Mouse (Mus musculus): ENCODE results near the gene Aebp1. TPM values are rescaled to one million over a fixed set of nuclear protein-coding genes. Genes with fewer than 3 reads are reported as not detected.

Aebp1 gene
- polyA plus RNA-seq, 1 experiment from 2014 or later, result 30.7 TPM

GRCm38 (mm10) chr11:5916178-5916548, 54.4 kb downstream of the Aebp1 start:
- WGBS, result 67% methylated on average over 8 of the region's 8 CpGs
- H3K4me2 ChIP-seq (replicated peaks; ENCODE audit: low read depth, low read length), result no peak overlapping the region
- no peaks in the 10 kb centered on the region for H3K36me3 ChIP-seq (ENCODE audit: control insufficient read depth, insufficient read depth, low read length)
- H3K4me3 ChIP-seq (ENCODE audit: low read length), result no peak overlapping the region
- no peaks in the 10 kb centered on the region for H3K4me1 ChIP-seq (ENCODE audit: control insufficient read depth, insufficient read depth, low read length)
- no peaks in the 10 kb centered on the region for H3K9me3 ChIP-seq (ENCODE audit: control insufficient read depth, low read length)
- H3K27ac ChIP-seq (ENCODE audit: low read depth, low read length), result no peak overlapping the region
- ATAC-seq (ENCODE audit: low FRiP score, low TSS enrichment), result no peak
- no peak overlapping the region for H3K9ac ChIP-seq (ENCODE audit: low read depth, low read length)
- H3K27me3 ChIP-seq (ENCODE audit: control insufficient read depth, insufficient read depth, low read length), result no peaks in the 10 kb centered on the region

DNA sequence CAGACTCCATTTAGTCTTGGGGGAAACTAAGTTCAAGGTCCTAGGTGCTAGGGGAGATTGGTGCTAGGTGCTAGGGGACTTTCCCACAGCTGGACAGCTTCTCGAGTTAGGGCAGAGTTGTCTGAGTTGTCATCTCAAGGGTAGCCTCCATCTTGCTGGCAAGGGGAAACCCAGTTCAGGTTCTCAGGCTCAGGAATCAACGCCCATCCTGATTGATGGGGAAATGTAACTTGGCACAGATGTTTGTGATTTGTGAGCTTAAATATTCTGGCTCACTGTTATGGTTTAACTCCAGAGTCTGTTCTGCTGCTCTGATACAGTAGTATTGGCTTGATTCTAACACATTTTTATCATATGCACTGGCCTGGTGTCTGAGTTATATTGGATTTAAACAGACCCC, 56.4 kb downstream of the Aebp1 start:
- Histone ChIP-seq H3K27ac (ENCODE audit: low read depth, low read length) (no peak overlapping the region), H3K27me3 (ENCODE audit: control insufficient read depth, insufficient read depth, low read length) (no peaks in the 10 kb centered on the region), H3K9me3 (ENCODE audit: control insufficient read depth, low read length) (no peaks in the 10 kb centered on the region), H3K36me3 (ENCODE audit: control insufficient read depth, insufficient read depth, low read length) (no peaks in the 10 kb centered on the region), H3K4me2 (replicated peaks; ENCODE audit: low read depth, low read length) (no peak overlapping the region), H3K4me1 (ENCODE audit: control insufficient read depth, insufficient read depth, low read length) (no peaks in the 10 kb centered on the region), H3K9ac (ENCODE audit: low read depth, low read length) (no peak overlapping the region), H3K4me3 (ENCODE audit: low read length) (no peak overlapping the region)
- 77% methylated on average over 2 of the region's 2 CpGs for WGBS
- no peak for ATAC-seq (ENCODE audit: low FRiP score, low TSS enrichment)

DNA sequence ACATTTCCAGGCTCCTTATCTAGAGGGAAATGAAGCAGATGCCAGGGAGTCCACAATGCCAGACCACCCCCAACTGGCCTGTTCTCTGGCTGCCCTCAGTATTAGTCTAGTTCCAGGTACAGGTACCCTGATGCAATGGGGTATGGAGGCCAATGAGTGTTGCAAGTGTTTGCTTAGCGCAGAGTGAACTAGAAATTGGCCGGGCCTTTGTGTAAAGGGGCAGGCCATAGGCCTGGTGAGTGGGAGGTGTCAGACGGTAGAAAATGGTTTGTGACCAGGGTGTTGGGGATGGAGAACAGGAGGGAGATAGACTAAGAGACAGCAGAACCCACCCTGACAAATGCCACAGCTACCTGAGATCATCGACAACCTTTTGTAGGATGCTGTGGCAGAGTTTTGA, 57.9 kb downstream of the Aebp1 start:
- no peak for ATAC-seq (ENCODE audit: low FRiP score, low TSS enrichment)
- WGBS, result 89% methylated on average over 4 of the region's 4 CpGs
- H3K4me1 ChIP-seq (ENCODE audit: control insufficient read depth, insufficient read depth, low read length), result no peaks in the 10 kb centered on the region

DNA sequence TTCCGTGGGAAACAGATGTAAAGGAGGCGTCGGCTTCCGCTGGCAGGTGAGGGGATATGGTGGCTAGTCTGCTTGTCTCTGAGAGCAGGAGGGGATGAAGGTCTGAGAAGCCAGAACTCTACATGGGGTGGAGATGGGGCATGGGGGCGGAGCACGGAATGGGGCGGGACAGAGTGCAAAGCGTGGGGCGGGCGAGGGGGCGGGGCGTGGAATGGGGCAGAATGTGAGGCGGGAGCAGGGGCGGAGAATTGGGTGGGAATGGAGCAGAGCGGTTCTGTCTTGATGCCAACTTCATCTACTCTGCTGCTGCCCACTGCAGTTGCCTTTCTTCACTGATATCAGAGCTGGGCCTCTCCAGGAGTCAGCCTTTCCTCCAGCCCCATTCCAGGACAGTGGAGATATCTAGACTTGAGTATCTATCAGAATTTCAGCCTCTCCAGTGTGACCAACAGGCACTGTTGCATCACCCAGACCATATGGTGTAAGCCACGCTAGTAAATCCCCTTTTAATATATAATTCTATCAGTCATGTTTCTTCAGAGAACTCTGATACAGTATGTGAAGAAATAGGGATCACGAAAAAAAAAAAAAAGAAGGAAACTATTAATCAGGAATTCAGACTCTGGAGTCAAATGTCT, 58.7 kb downstream of the Aebp1 start:
- Histone ChIP-seq H3K27me3 (ENCODE audit: control insufficient read depth, insufficient read depth, low read length) (no peaks in the 10 kb centered on the region), H3K4me2 (replicated peaks; ENCODE audit: low read depth, low read length) (no peak overlapping the region; the same call in 1 of the 2 replicates), H3K4me1 (ENCODE audit: control insufficient read depth, insufficient read depth, low read length) (no peaks in the 10 kb centered on the region), H3K9me3 (ENCODE audit: control insufficient read depth, low read length) (no peaks in the 10 kb centered on the region), H3K27ac (ENCODE audit: low read depth, low read length) (no peak overlapping the region), H3K9ac (ENCODE audit: low read depth, low read length) (no peak overlapping the region), H3K4me3 (ENCODE audit: low read length) (no peak overlapping the region), H3K36me3 (ENCODE audit: control insufficient read depth, insufficient read depth, low read length) (no peaks in the 10 kb centered on the region)
- 31% methylated on average over 17 of the region's 17 CpGs for WGBS
- peak; percentile 28; the same call in 1 of the 2 replicates for ATAC-seq (ENCODE audit: low FRiP score, low TSS enrichment)

More for the DNA sequence above, 57.9 kb downstream of the Aebp1 start:
- Histone ChIP-seq H3K36me3 (ENCODE audit: control insufficient read depth, insufficient read depth, low read length) (no peaks in the 10 kb centered on the region), H3K9ac (ENCODE audit: low read depth, low read length) (no peak overlapping the region), H3K4me3 (ENCODE audit: low read length) (no peak overlapping the region), H3K4me2 (replicated peaks; ENCODE audit: low read depth, low read length) (no peak overlapping the region), H3K27ac (ENCODE audit: low read depth, low read length) (no peak overlapping the region), H3K9me3 (ENCODE audit: control insufficient read depth, low read length) (no peaks in the 10 kb centered on the region), H3K27me3 (ENCODE audit: control insufficient read depth, insufficient read depth, low read length) (no peaks in the 10 kb centered on the region)

Other genes with a start within 250 kb of the Aebp1 start
- gene Mrps24, start 146.3 kb upstream of the Aebp1 start, polyA plus RNA-seq (2014; fragmentation: Nextera tagmentation; extraction: Ambion mirVana), result 206 and 264 TPM in 2 replicates
- 9.9 and 15.1 TPM in 2 replicates for gene Urgcp, start 99.6 kb upstream of the Aebp1 start, polyA plus RNA-seq (2014; fragmentation: Nextera tagmentation; extraction: Ambion mirVana)
- gene Dbnl, start 73.5 kb upstream of the Aebp1 start, polyA plus RNA-seq (2014; fragmentation: Nextera tagmentation; extraction: Ambion mirVana), result 93.7 and 113 TPM in 2 replicates
- gene Pgam2, start 58.2 kb upstream of the Aebp1 start, polyA plus RNA-seq (2014; fragmentation: Nextera tagmentation; extraction: Ambion mirVana), result 3.3 and 4.4 TPM in 2 replicates
- gene Polm, start 23.9 kb upstream of the Aebp1 start, polyA plus RNA-seq (2014; fragmentation: Nextera tagmentation; extraction: Ambion mirVana), result 6.6 and 9.1 TPM in 2 replicates
- gene Pold2, start 16.3 kb downstream of the Aebp1 start, polyA plus RNA-seq (2014; fragmentation: Nextera tagmentation; extraction: Ambion mirVana), result 116 and 128 TPM in 2 replicates
- 1.5 and 2.4 TPM in 2 replicates for gene Myl7, start 36.8 kb downstream of the Aebp1 start, polyA plus RNA-seq (2014; fragmentation: Nextera tagmentation; extraction: Ambion mirVana)
- 1.5 and 2.0 TPM in 2 replicates for gene Gck, start 88.1 kb downstream of the Aebp1 start, polyA plus RNA-seq (2014; fragmentation: Nextera tagmentation; extraction: Ambion mirVana)
- gene Ykt6, start 93.7 kb downstream of the Aebp1 start, polyA plus RNA-seq (2014; fragmentation: Nextera tagmentation; extraction: Ambion mirVana), result 23.1 and 34.4 TPM in 2 replicates
- 4.2 and 4.4 TPM in 2 replicates for gene Camk2b, start 204.4 kb downstream of the Aebp1 start, polyA plus RNA-seq (2014; fragmentation: Nextera tagmentation; extraction: Ambion mirVana)